Mouse (Mus musculus): ENCODE results near the gene Kif11. TPM values are rescaled to one million over a fixed set of nuclear protein-coding genes. Genes with fewer than 3 reads are reported as not detected.

Gene Kif11
- polyA plus RNA-seq, 1 experiment from 2014 or later, result 99.0 TPM

DNA sequence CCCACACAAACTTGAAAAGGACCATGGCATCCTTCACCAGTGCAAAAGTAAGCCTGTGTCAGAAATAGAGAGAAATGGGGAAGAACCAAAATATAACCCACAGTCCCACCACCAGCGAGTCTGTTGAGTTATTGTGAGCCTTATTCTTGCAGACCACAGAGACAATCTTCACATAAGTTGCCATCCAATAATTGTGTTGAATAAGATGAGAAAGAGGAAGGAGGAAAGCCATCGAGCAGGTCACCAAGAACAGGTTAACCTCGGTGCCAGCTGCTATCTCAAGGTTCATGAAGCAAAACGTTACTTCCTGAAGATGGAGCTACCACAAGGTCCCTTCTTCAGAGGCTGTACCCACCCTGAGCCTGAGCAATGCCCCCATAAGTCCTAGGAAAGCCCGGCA lies 90.8 kb downstream of the Kif11 start:
- H3K9me3 ChIP-seq, result no peaks in the 10 kb centered on the region
- H3K27me3 ChIP-seq, result no peaks in the 10 kb centered on the region
- no peak for ATAC-seq (ENCODE audit: low FRiP score)
- no peak overlapping the region for H3K4me2 ChIP-seq
- no peak overlapping the region for H3K4me3 ChIP-seq (replicated peaks)
- H3K4me1 ChIP-seq, result no peaks in the 10 kb centered on the region
- no peak overlapping the region for H3K27ac ChIP-seq
- H3K9ac ChIP-seq, result no peak overlapping the region
- WGBS, result 94% methylated on average over 5 of the region's 5 CpGs
- H3K36me3 ChIP-seq (replicated peaks), result no peaks in the 10 kb centered on the region

DNA sequence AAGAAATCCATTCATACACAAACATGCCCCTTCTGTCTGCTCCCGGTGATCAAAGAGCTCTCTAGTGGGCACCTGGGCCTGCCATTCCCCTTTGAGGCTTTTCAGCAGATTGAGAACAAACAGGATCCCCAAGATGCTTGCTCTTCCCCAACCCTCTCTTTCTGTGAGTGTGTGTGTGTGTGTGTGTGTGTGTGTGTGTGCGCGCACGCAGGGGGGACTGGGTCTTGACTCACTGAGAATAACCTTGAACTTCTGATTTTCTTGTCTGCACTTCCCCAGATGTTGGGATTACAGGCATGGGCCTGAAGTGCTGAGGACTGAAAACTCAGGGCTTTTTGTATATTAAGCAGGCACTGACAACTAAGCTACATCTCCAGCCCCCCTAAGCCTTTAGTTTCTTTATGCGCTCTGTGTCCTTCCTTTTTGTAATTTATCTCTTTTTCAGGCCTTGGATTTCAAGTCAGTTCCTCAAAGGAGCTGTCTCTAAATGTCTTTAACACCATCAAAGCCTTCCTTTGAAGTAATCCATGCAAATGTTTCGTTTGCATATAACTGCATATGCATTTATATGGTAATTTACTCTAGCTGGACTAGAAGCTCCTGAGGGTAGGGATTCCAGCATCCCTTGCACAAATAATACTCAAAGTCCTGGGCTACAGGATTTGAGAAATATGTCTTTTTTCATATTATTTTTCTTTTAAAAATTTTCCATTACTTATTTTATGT lies 92.8 kb downstream of the Kif11 start:
- ATAC-seq (ENCODE audit: low FRiP score), result no peak
- 69% methylated on average over 6 of the region's 6 CpGs for WGBS
- Histone ChIP-seq H3K9ac (no peak overlapping the region), H3K4me3 (replicated peaks) (no peak overlapping the region), H3K4me2 (no peak overlapping the region), H3K27ac (no peak overlapping the region), H3K9me3 (no peaks in the 10 kb centered on the region), H3K4me1 (no peaks in the 10 kb centered on the region), H3K36me3 (replicated peaks) (no peaks in the 10 kb centered on the region), H3K27me3 (no peaks in the 10 kb centered on the region)

Other genes with a start within 250 kb of the Kif11 start
- 154 and 159 TPM in 2 replicates for gene March5, start 168.9 kb upstream of the Kif11 start, polyA plus RNA-seq (2016; fragmentation: Nextera tagmentation; extraction: Ambion mirVana)
- gene Cpeb3, start 167.8 kb upstream of the Kif11 start, polyA plus RNA-seq (2016; fragmentation: Nextera tagmentation; extraction: Ambion mirVana), result 3.7 and 6.1 TPM in 2 replicates
- 53.1 and 56.2 TPM in 2 replicates for gene Ide, start 38.6 kb upstream of the Kif11 start, polyA plus RNA-seq (2016; fragmentation: Nextera tagmentation; extraction: Ambion mirVana)
- 4.8 and 5.4 TPM in 2 replicates for gene Hhex, start 58.4 kb downstream of the Kif11 start, polyA plus RNA-seq (2016; fragmentation: Nextera tagmentation; extraction: Ambion mirVana)
- 9.7 and 11.4 TPM in 2 replicates for gene Exoc6, start 174.0 kb downstream of the Kif11 start, polyA plus RNA-seq (2016; fragmentation: Nextera tagmentation; extraction: Ambion mirVana)